Mouse (Mus musculus): ENCODE results near the gene Aktip.

- TF ChIP-seq POLR2A (IDR thresholded peaks at IDR 0.05; ENCODE audit: low read depth, low read length) = no peak
- no peak for TF ChIP-seq CTCF (IDR thresholded peaks at IDR 0.05; ENCODE audit: borderline replicate concordance, insufficient read depth, low read length)
Measured at GRCm38 (mm10) chr8:91221841-91222240, 22.1 kb upstream of the Aktip start.
